Mouse (Mus musculus) kidney, postnatal 36 days (tissue): ENCODE measurements around the gene Rpusd4.

ENCODE experiments used
- DNase-seq, 2 experiments: peaks; one replicate each; pipeline ENCODE4 v3.0.0; 2021 to 2022; ENCODE audit warnings: mixed read lengths in 2 of 2

Rpusd4 gene

GRCm38 (mm10) chr9:35267146-35267975 is at the start of gene Rpusd4, which contains the start of gene Fam118b:
Gene Rpusd4 (plus strand): TSS chr9:35267865.
Gene Fam118b (minus strand): TSS chr9:35267805.
- peak; percentile 94 to 97 for DNase-seq

- DNase-seq, result no peak
Measured at GRCm38 (mm10) chr9:35217963-35218362, 49.7 kb upstream of the Rpusd4 start.

- DNase-seq, result no peak
Measured at GRCm38 (mm10) chr9:35223466-35223865, 44.2 kb upstream of the Rpusd4 start.

GRCm38 (mm10) chr9:35228671-35229070 is 39.0 kb upstream of the Rpusd4 start:
- DNase-seq, result no peak

- DNase-seq, result no peak
Measured at GRCm38 (mm10) chr9:35235996-35236395, 31.7 kb upstream of the Rpusd4 start.

GRCm38 (mm10) chr9:35238371-35238770 is 29.3 kb upstream of the Rpusd4 start:
- no peak for DNase-seq

- no peak for DNase-seq
Measured at GRCm38 (mm10) chr9:35238915-35239571, 28.6 kb upstream of the Rpusd4 start.

- no peak for DNase-seq
Measured at GRCm38 (mm10) chr9:35239734-35240133, 27.9 kb upstream of the Rpusd4 start.

- DNase-seq, result no peak
Measured at GRCm38 (mm10) chr9:35247405-35247804, 20.3 kb upstream of the Rpusd4 start.

- no peak for DNase-seq
Measured at GRCm38 (mm10) chr9:35249476-35249875, 18.2 kb upstream of the Rpusd4 start.

GRCm38 (mm10) chr9:35257365-35257764 is 10.3 kb upstream of the Rpusd4 start:
- no peak for DNase-seq

- DNase-seq, result no peak
Measured at GRCm38 (mm10) chr9:35262418-35262817, 5.2 kb upstream of the Rpusd4 start.

- DNase-seq, result no peak
Measured at GRCm38 (mm10) chr9:35263431-35263830, 4.2 kb upstream of the Rpusd4 start.

GRCm38 (mm10) chr9:35264509-35264908 is 3.2 kb upstream of the Rpusd4 start:
- no peak for DNase-seq

- DNase-seq, result peak in 1 of 2 experiments; percentile 10
Measured at GRCm38 (mm10) chr9:35267976-35268715, 481 bp downstream of the Rpusd4 start.

GRCm38 (mm10) chr9:35277855-35278365 is 10.2 kb downstream of the Rpusd4 start:
- DNase-seq, result no peak

GRCm38 (mm10) chr9:35278451-35278850 is 10.8 kb downstream of the Rpusd4 start:
- DNase-seq, result no peak

GRCm38 (mm10) chr9:35282006-35282850 is 14.6 kb downstream of the Rpusd4 start:
- DNase-seq, result peak; percentile 61 to 76

- DNase-seq, result no peak
Measured at GRCm38 (mm10) chr9:35282851-35283200, 15.2 kb downstream of the Rpusd4 start.

GRCm38 (mm10) chr9:35283415-35284069 is 15.9 kb downstream of the Rpusd4 start:
- DNase-seq, result peak; percentile 19 to 26

GRCm38 (mm10) chr9:35284351-35284750 is 16.7 kb downstream of the Rpusd4 start:
- DNase-seq, result no peak

- no peak for DNase-seq
Measured at GRCm38 (mm10) chr9:35286351-35286750, 18.7 kb downstream of the Rpusd4 start.
